Mouse (Mus musculus) ES-E14 (cell line): ENCODE measurements around the gene Gng8. TPM values are rescaled to one million over a fixed set of nuclear protein-coding genes. Genes with fewer than 3 reads are reported as not detected.

ENCODE experiments used
- DNase-seq: peaks from one replicate; pipeline ENCODE4 v3.0.0-alpha.2; 2013; ENCODE audit warnings: low read depth, low spot score
- H3K27ac ChIP-seq: 2 replicates; pipeline ENCODE4 v1.5.1; 2012; ENCODE audit warnings: low read depth, mild to moderate bottlenecking, low read length, moderate library complexity, mixed read lengths; ENCODE audit not compliant: poor library complexity, insufficient read depth, severe bottlenecking
- H3K36me3 ChIP-seq: 2 replicates; pipeline ENCODE4 v1.6.1; 2012; ENCODE audit warnings: mild to moderate bottlenecking, low read length, moderate library complexity, mixed read lengths; ENCODE audit not compliant: control insufficient read depth, poor library complexity, insufficient read depth, severe bottlenecking
- H3K4me1 ChIP-seq, 2 experiments: fragments of 150-350 bp in 1 of 2; sonication (generic) in 1 of 2; 2 replicates each; pipeline ENCODE4 v1.6.1; 2012; ENCODE audit warnings: low read length in 2 of 2, mild to moderate bottlenecking in 1 of 2, mixed read lengths in 1 of 2; ENCODE audit not compliant: control insufficient read depth in 2 of 2, insufficient read depth in 2 of 2, poor library complexity in 1 of 2
- H3K4me3 ChIP-seq, 2 experiments: fragments of 150-350 bp in 1 of 2; sonication (generic) in 1 of 2; 2 replicates each; pipeline ENCODE4 v1.5.1; 2012; ENCODE audit warnings: low read length in 2 of 2, low read depth in 1 of 2, mild to moderate bottlenecking in 1 of 2, mixed read lengths in 1 of 2; ENCODE audit not compliant: insufficient read depth in 1 of 2, poor library complexity in 1 of 2, severe bottlenecking in 1 of 2
- H3K9ac ChIP-seq: 2 replicates; pipeline ENCODE4 v1.6.1; 2012; ENCODE audit warnings: low read depth, mild to moderate bottlenecking, low read length, mixed read lengths; ENCODE audit not compliant: poor library complexity, insufficient read depth, severe bottlenecking
- H3K9me3 ChIP-seq: fragments of 150-350 bp; sonication (generic); 2 replicates; pipeline ENCODE4 v1.6.1; 2012; ENCODE audit warnings: low read depth, mild to moderate bottlenecking, low read length; ENCODE audit not compliant: control insufficient read depth, insufficient read depth
- CHD2 ChIP-seq: IDR thresholded peaks from 2 replicates; pipeline ENCODE4 v1.6.1; 2014; ENCODE audit warnings: mild to moderate bottlenecking, low read depth, low read length, inconsistent platforms
- HCFC1 ChIP-seq: IDR thresholded peaks from 2 replicates; pipeline ENCODE4 v1.6.1; 2012; ENCODE audit warnings: low read length, inconsistent platforms, borderline replicate concordance; ENCODE audit not compliant: insufficient read depth
- MAFK ChIP-seq: IDR thresholded peaks from 2 replicates; pipeline ENCODE4 v1.6.1; 2014; ENCODE audit warnings: mild to moderate bottlenecking, low read depth, low read length, inconsistent platforms; ENCODE audit not compliant: insufficient read depth
- ZC3H11A ChIP-seq: IDR thresholded peaks from 2 replicates; pipeline ENCODE4 v1.6.1; 2012; ENCODE audit warnings: low read depth, mild to moderate bottlenecking, inconsistent platforms, low read length, borderline replicate concordance
- ZNF384 ChIP-seq: IDR thresholded peaks from 2 replicates; pipeline ENCODE4 v1.6.1; 2012; ENCODE audit warnings: low read depth, low read length, inconsistent platforms
- in situ Hi-C, 2 experiments: fragments of 600-800 bp; cut with MboI; formaldehyde crosslinking; loops; one replicate each; pipeline ENCODE4 v1.15.1; 2025; ENCODE audit warnings: low sequenced_read_pairs in 2 of 2, inconsistent platforms in 1 of 2; ENCODE audit not compliant: unreplicated experiment in 2 of 2
- total RNA-seq: library from RNA; depleted of rRNA; stranded (reverse); fragments of 300-350 nt; gene quantifications from 2 replicates; pipeline ENCODE4 v1.2.3, GENCODE M21; 2012; rRNA removed

The Gng8 gene
- 0.79 and 1.0 TPM in 2 replicates for total RNA-seq

GRCm38 (mm10) chr7:16891641-16892351 lies at the start of gene Gng8:
Gene Gng8 (plus strand): TSS chr7:16891786.
- Histone ChIP-seq H3K4me1 (peaks cover 1 to 31% of the 10 kb centered on the region in 2 experiments; a peak in 3 of 4 replicates), H3K4me3 (peak within 1 kb of the TSS; percentile 46 to 68), H3K27ac (no peak within 1 kb of the TSS; the same call in 1 of the 2 replicates), H3K9ac (peak within 1 kb of the TSS; percentile 49; the same call in 1 of the 2 replicates), H3K9me3 (no peaks in the 10 kb centered on the region), H3K36me3 (peaks cover 6% of the 10 kb centered on the region; the same call in 1 of the 2 replicates)
- in situ Hi-C loops, result no loop called here
- peak; percentile 89 for DNase-seq
- no peak for TF ChIP-seq ZNF384
- peak; percentile 51 for TF ChIP-seq ZC3H11A

GRCm38 (mm10) chr7:16842645-16843063 lies 48.9 kb upstream of the Gng8 start, which contains the start of gene Prkd2:
Gene Prkd2 (plus strand): TSS chr7:16842902.
- Histone ChIP-seq H3K27ac (no peak within 1 kb of the TSS), H3K36me3 (peaks cover 27% of the 10 kb centered on the region), H3K4me1 (peaks cover 3 to 22% of the 10 kb centered on the region in 2 experiments; a peak in 3 of 4 replicates), H3K9me3 (no peaks in the 10 kb centered on the region), H3K9ac (peak within 1 kb of the TSS; percentile 72), H3K4me3 (peak within 1 kb of the TSS; percentile 67 to 99)
- DNase-seq, result peak; percentile 56
- in situ Hi-C loops, result no loop called here
- TF ChIP-seq ZNF384 (no peak), MAFK (no peak), ZC3H11A (no peak), HCFC1 (no peak), CHD2 (no peak)

GRCm38 (mm10) chr7:16843441-16844171 lies 48.0 kb upstream of the Gng8 start:
- Histone ChIP-seq H3K9ac (peak overlapping the region; percentile 72), H3K4me1 (peaks cover 3 to 22% of the 10 kb centered on the region in 2 experiments; a peak in 3 of 4 replicates), H3K9me3 (no peaks in the 10 kb centered on the region), H3K27ac (no peak overlapping the region), H3K36me3 (peaks cover 19% of the 10 kb centered on the region), H3K4me3 (peak overlapping the region; percentile 67 to 99)
- in situ Hi-C loops, result no loop called here
- DNase-seq, result no peak
- TF ChIP-seq MAFK, result no peak
- no peak for TF ChIP-seq ZC3H11A
- TF ChIP-seq HCFC1, result no peak
- TF ChIP-seq CHD2, result no peak
- TF ChIP-seq ZNF384, result no peak

GRCm38 (mm10) chr7:16844696-16845071 lies 46.9 kb upstream of the Gng8 start:
- Histone ChIP-seq H3K36me3 (peaks cover 13% of the 10 kb centered on the region), H3K4me3 (no peak overlapping the region)

More at GRCm38 (mm10) chr7:16844696-16845071, 46.9 kb upstream of the Gng8 start:
- Histone ChIP-seq H3K27ac (no peak overlapping the region), H3K9me3 (no peaks in the 10 kb centered on the region), H3K4me1 (peaks cover 3 to 20% of the 10 kb centered on the region in 2 experiments; a peak in 3 of 4 replicates), H3K9ac (no peak overlapping the region)
- no peak for TF ChIP-seq ZC3H11A
- TF ChIP-seq ZNF384, result no peak
- no peak for TF ChIP-seq MAFK
- TF ChIP-seq CHD2, result no peak
- no peak for TF ChIP-seq HCFC1
- no peak for DNase-seq
- in situ Hi-C loops, result no loop called here
